Mouse (Mus musculus) testis, adult 10 weeks (tissue): ENCODE data around the gene Zscan20. TPM values are rescaled to one million over a fixed set of nuclear protein-coding genes. Genes with fewer than 3 reads are reported as not detected.

Experiments used
- polyA plus RNA-seq: library from polyadenylated mRNA; stranded (reverse); fragments of 350-450 nt; fragmentation: Illumina TruSeq; extraction: RNeasy Lipid Tissue Mini Kit (QIAGEN cat#74804); gene quantifications from one replicate; pipeline ENCODE4 v1.2.3, GENCODE M21; 2014; ENCODE audit warnings: low read depth, low replicate concordance

The Zscan20 gene
- 5.4 TPM for polyA plus RNA-seq

DNA sequence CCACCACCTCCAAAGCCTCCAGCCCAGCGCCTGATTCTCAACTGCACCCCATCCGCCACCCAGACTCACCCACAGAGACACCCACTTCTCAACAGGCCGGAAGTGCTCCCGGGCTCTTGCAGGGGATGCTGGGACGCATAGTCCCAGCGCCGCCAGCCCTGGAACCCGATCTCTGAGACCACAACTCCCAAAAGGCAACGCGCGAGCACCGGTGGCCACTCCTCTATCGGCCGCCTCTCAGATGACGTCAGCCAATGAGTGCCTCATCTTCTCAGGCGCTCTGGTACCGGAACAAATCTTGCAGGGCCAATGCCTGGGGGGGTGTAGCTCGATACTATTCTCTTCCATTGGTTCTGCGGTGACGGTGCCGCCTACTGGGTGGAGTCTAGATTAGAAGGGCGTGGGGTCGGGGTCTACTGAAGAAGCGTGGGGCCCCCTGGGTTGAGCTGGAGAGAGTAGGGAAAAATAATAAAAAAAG, at the start of gene Zscan20:
Gene Zscan20, minus strand, starts transcription at position 174 of the 478 bp plus-strand sequence.

DNA sequence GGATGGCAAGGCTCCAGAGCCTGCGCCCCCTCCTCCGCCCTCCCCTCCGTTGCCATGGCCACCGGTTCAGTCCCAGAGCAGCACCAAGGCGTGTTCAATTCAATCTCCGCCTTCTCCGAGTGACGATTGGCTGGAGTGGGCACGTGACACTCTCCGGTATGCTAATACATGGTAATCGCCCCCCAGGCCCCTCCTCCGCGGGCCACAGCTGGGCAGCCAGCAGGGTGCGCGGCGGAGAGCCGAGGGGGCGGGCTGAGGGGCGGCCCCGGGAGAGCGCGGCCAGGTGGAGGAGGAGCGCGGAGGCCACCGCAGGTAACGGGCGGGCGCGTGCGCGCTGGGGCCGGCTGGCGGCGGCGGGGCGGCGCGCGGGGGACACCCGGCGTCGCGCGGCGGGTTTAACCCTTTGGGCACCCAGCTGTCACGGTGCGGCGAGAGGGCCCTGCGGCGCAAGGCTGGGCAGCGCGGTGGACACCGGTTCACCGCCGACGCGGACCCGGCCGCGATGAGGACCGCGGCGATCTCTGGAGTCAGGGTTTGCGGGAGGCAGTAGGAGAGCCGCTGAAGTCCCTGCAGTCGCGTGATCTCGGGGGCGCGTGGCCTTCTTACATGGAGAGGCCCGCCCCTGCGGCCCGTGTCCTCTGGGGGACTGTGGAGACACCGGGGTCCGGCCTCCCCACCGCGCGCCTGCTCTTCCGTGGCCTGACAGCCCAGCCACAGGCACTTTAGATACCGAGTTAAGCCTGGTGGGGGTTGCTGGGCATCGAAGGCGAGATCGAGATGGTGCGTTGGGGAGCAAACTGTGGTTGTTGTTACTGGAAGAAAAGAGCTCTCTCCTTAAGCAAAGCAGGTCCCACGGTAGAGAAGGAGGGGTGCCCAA, 44.8 kb upstream of the Zscan20 start, which contains the start of gene Phc2:
Gene Phc2, plus strand, starts transcription at position 198 of the 877 bp plus-strand sequence.

GRCm38 (mm10) chr4:128618246-128618911, 8.5 kb upstream of the Zscan20 start, which contains the start of gene Tlr12:
Gene Tlr12, minus strand, starts transcription at chr4:128618619.

Other genes with a start within 250 kb of the Zscan20 start
- not detected for gene Tlr12, start 8.5 kb upstream of the Zscan20 start, polyA plus RNA-seq
- gene Phc2, start 44.6 kb upstream of the Zscan20 start, polyA plus RNA-seq, result 1.1 TPM
- not detected for gene A3galt2, start 145.3 kb upstream of the Zscan20 start, polyA plus RNA-seq
- 1.4 TPM for gene Zfp362, start 195.9 kb upstream of the Zscan20 start, polyA plus RNA-seq